Mouse (Mus musculus) G1E (cell line): ENCODE measurements around the gene Ifi206. TPM values are rescaled to one million over a fixed set of nuclear protein-coding genes. Genes with fewer than 3 reads are reported as not detected.

Source experiments
- ATAC-seq: 2 replicates; pipeline ENCODE4 v1.8.0; 2016; ENCODE audit warnings: mild to moderate bottlenecking; ENCODE audit not compliant: insufficient number of reproducible peaks, poor library complexity, low FRiP score, severe bottlenecking; ENCODE audit errors: extremely low read depth
- DNase-seq: peaks from one replicate; pipeline ENCODE4 v3.0.0; 2012; ENCODE audit warnings: low spot score
- H3K27me3 ChIP-seq: 2 replicates; pipeline ENCODE4 v1.6.1; 2012; ENCODE audit warnings: mild to moderate bottlenecking, low read length, inconsistent platforms; ENCODE audit not compliant: insufficient read depth
- H3K36me3 ChIP-seq: replicated peaks from 2 replicates; pipeline ENCODE3; 2012; ENCODE audit warnings: mild to moderate bottlenecking, inconsistent platforms
- H3K4me1 ChIP-seq: 2 replicates; pipeline ENCODE4 v1.6.1; 2012; ENCODE audit warnings: low read depth, low read length, inconsistent platforms, mixed read lengths; ENCODE audit not compliant: insufficient read depth
- H3K4me3 ChIP-seq: 2 replicates; pipeline ENCODE4 v1.5.1; 2012; ENCODE audit warnings: low read depth, mild to moderate bottlenecking, inconsistent platforms, low read length, moderate library complexity, mixed read lengths
- H3K9me3 ChIP-seq: replicated peaks from 2 replicates; pipeline ENCODE4 v1.6.1; 2012; ENCODE audit warnings: inconsistent platforms
- CTCF ChIP-seq: IDR thresholded peaks from 2 replicates; pipeline ENCODE4 v1.5.1; 2012; ENCODE audit warnings: low read depth, low read length, inconsistent platforms, mixed read lengths
- GATA1 ChIP-seq: IDR thresholded peaks from 2 replicates; pipeline ENCODE4 v1.6.1; 2012; ENCODE audit warnings: borderline replicate concordance, low read length, inconsistent platforms, mixed read lengths
- GATA2 ChIP-seq: IDR thresholded peaks from 2 replicates; pipeline ENCODE4 v1.6.1; 2012; ENCODE audit warnings: low read depth, low read length, inconsistent platforms, borderline replicate concordance
- POLR2AphosphoS5 ChIP-seq: IDR thresholded peaks from 2 replicates; pipeline ENCODE4 v1.6.1; 2012; ENCODE audit warnings: low read depth, low read length, inconsistent platforms; ENCODE audit not compliant: insufficient replicate concordance
- TAL1 ChIP-seq: conservative IDR thresholded peaks from 2 replicates; pipeline ENCODE4 v1.6.1; 2012; ENCODE audit warnings: low read depth, low read length, inconsistent platforms, mixed read lengths
- polyA plus RNA-seq: library from polyadenylated mRNA; stranded (reverse); fragments of >175 nt; gene quantifications from 2 replicates; pipeline ENCODE4 v1.2.3, GENCODE M21; 2012
- total RNA-seq, 2 experiments: library from RNA; stranded (forward) in 1 of 2; stranded (reverse) in 1 of 2; fragments of 200-1000 nt in 1 of 2; fragments of >200 nt in 1 of 2; fragmentation: Nextera tagmentation in 1 of 2; gene quantifications; 2 replicates each; pipeline ENCODE4 v1.2.3; 2014 to 2017

Gene Ifi206
- total and polyA plus RNA-seq, 3 experiments, result 0.05 TPM; not detected in 2

DNA sequence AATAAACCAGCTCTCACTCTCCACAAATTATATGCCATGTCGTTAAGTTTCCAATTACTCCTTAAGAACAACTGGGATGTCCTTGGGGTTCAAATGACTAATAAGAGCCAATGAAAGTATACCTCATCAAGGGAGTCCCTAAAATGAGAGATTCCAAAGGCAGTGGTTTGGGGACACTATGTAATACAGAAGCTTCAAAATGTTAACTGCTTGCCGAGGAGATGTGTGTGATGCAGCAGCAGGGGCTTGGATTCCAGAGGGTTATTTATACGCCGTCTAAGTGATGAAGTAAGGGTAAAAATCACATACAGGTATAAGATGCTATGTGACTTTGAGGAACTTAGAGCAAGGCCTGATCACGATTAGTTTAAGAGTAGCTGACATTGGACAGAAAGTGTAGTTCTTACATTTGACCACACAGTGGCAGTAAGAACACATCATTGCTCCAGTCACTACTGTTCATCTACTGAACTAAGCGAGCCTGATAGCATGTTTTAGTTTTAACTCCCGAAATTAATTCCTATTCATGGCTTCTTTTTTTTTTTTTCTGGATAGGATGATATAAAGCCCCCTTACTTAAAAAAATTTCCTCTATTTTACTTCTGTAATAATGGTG, 34.6 kb downstream of the Ifi206 start:
- H3K27me3 ChIP-seq, result no peaks in the 10 kb centered on the region
- no peaks in the 10 kb centered on the region for H3K36me3 ChIP-seq
- TF ChIP-seq CTCF, result peak; percentile 32; the same call in 1 of the 2 replicates
- TF ChIP-seq POLR2AphosphoS5, result no peak
- no peak overlapping the region for H3K4me3 ChIP-seq
- ATAC-seq, result peak; percentile 69
- H3K9me3 ChIP-seq, result no peaks in the 10 kb centered on the region
- H3K4me1 ChIP-seq, result no peaks in the 10 kb centered on the region
- no peak for DNase-seq

DNA sequence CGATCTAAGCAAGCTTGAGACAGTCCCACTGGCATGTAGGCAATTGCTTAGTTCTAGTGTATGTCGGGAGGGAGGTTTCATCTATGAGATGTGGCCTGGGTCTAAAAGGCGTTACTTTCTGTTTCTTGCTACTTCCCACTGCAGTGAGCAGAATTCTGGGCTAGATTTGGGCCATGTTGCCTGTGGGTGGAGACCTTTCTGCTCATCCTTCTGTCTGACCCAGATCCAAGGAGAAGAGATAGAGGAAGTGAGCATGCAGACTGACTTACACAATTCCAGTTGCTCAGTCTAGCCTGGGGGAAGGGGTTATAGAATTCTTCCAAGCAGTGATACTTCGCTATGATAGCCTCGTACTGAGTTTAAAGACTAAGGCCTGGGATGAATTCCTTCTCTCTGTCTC, 39.2 kb downstream of the Ifi206 start:
- DNase-seq, result no peak
- H3K36me3 ChIP-seq, result no peaks in the 10 kb centered on the region
- no peak overlapping the region for H3K4me3 ChIP-seq
- H3K27me3 ChIP-seq, result no peaks in the 10 kb centered on the region
- ATAC-seq, result no peak
- H3K4me1 ChIP-seq, result no peaks in the 10 kb centered on the region
- TF ChIP-seq GATA1 (no peak), GATA2 (no peak), POLR2AphosphoS5 (no peak), TAL1 (no peak), CTCF (no peak)
- H3K9me3 ChIP-seq, result 0 out of 2 replicates have a peak, but pooled peaks cover 3% of the 10 kb centered on the region

DNA sequence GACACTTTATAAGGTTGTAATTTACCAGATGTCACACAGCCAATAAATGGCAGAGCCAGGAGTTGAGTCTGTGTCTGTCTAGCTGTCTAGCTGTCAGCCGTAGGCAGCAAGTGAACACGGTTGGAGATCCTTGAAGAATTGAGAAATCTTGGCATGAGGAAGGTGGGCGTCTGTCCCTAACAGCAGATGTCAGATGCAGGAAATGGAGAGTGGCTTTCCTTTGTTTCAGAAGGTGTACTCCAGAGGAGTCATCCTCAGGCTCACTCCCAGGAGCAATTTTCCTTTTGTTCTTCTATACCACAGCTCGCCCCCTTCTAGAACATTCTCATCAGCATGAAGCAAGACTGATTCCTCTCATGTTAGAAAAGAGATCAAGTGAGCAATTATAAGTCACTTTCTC, 40.2 kb downstream of the Ifi206 start:
- H3K9me3 ChIP-seq, result 0 out of 2 replicates have a peak, but pooled peaks cover 3% of the 10 kb centered on the region
- no peaks in the 10 kb centered on the region for H3K4me1 ChIP-seq
- no peaks in the 10 kb centered on the region for H3K27me3 ChIP-seq
- TF ChIP-seq CTCF, result no peak
- no peak for TF ChIP-seq GATA1
- TF ChIP-seq TAL1, result no peak
- TF ChIP-seq POLR2AphosphoS5, result no peak
- no peak for TF ChIP-seq GATA2
- H3K36me3 ChIP-seq, result no peaks in the 10 kb centered on the region
- ATAC-seq, result no peak
- no peak for DNase-seq
- H3K4me3 ChIP-seq, result no peak overlapping the region

DNA sequence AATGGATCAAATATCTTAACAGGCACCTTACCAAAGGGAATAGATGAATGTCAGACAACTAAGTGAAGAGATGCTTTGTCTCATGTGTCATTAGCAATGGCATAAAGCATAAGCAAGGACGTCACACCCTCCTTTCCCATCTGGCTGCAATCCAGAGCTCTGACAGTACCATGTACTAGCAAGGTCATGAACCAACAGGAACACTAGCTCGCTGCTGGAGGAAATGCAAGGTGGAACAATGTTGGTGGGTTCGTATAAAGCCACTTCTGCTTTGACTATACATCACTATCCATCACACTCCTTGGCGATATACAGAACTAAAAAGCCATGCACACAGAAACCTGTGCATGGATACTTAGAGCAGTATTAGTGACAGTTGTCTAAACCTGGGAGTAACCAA, 43.8 kb downstream of the Ifi206 start:
- ATAC-seq, result no peak

DNA sequence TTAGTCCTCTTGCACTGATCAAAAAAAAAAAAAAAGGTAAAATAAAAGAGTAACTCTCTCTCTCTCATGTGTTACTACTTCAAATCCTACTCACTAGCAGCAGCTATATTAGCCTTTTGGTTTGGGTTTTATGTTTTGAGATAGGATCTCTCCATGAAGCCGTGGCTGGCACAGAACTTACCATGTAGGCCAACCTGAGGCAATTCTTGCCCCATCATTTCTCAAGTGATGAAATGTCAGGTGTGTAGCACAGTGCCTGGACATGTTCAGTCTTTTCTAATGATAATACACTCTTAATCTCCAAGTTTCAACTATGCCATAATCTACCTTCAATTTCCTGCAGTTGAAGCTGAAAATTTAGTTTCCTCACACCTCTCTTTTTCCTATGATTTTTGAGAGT, 47.8 kb downstream of the Ifi206 start:
- no peaks in the 10 kb centered on the region for H3K4me1 ChIP-seq
- DNase-seq (no peak), ATAC-seq (no peak)
- H3K36me3 ChIP-seq, result no peaks in the 10 kb centered on the region
- TF ChIP-seq TAL1 (no peak), POLR2AphosphoS5 (no peak), GATA2 (no peak), GATA1 (no peak), CTCF (no peak)
- peaks cover 12% of the 10 kb centered on the region for H3K9me3 ChIP-seq
- no peaks in the 10 kb centered on the region for H3K27me3 ChIP-seq
- no peak overlapping the region for H3K4me3 ChIP-seq

More for the DNA sequence above, 43.8 kb downstream of the Ifi206 start:
- Histone ChIP-seq H3K4me1 (no peaks in the 10 kb centered on the region), H3K4me3 (no peak overlapping the region), H3K27me3 (no peaks in the 10 kb centered on the region), H3K9me3 (peaks cover 8% of the 10 kb centered on the region), H3K36me3 (no peaks in the 10 kb centered on the region)
- TF ChIP-seq TAL1 (no peak), POLR2AphosphoS5 (no peak), GATA2 (no peak), GATA1 (no peak), CTCF (no peak)
- DNase-seq, result no peak

DNA sequence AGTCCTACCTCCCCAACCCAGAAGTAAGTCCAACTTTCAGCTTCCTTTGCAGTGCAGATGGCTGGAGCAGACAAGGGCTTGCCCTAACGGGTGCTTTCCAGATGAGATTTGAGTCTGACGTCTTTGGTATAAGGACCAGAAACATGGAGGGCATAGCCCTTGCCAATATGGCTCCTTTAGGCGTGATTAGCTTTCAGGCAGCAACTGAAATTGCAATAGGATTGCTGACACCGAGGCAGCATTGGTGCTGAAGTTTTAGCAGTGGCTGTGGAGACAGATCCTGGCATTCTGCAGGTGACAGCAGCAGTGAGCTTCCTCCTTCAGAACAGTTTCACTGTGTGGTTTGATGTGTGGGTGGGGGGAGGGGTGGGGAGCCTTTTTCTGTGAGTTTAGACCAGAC, 49.6 kb downstream of the Ifi206 start:
- ATAC-seq, result no peak
- no peak for DNase-seq
- TF ChIP-seq GATA1 (no peak), GATA2 (no peak), CTCF (no peak), TAL1 (no peak), POLR2AphosphoS5 (no peak)
- Histone ChIP-seq H3K4me1 (no peaks in the 10 kb centered on the region), H3K4me3 (no peak overlapping the region), H3K36me3 (no peaks in the 10 kb centered on the region), H3K27me3 (no peaks in the 10 kb centered on the region), H3K9me3 (peaks cover 14% of the 10 kb centered on the region)
